Mouse (Mus musculus) monocyte, adult 2 months (primary cell): Measurements from ENCODE around the gene Olfr934.

Experiments
- DNase-seq, 2 experiments: peaks; one replicate each; pipeline ENCODE4 v3.0.0; 2022; ENCODE audit warnings: low spot score in 2 of 2, low read depth in 1 of 2

Olfr934 gene

GRCm38 (mm10) chr9:38988215-38988614 lies at the start of gene Olfr934:
Gene Olfr934 (minus strand): TSS chr9:38988315.
- no peak for DNase-seq

- DNase-seq: no peak
Observed at GRCm38 (mm10) chr9:39023277-39023676, 35.2 kb upstream of the Olfr934 start, which contains the start of gene Olfr146. Gene Olfr146 (minus strand): TSS chr9:39023377.

- no peak for DNase-seq
Observed at GRCm38 (mm10) chr9:38999583-38999982, 11.5 kb upstream of the Olfr934 start, which contains the start of gene Olfr935. Gene Olfr935 (minus strand): TSS chr9:38999683.

- DNase-seq: no peak
Observed at GRCm38 (mm10) chr9:38972013-38972412, 16.1 kb downstream of the Olfr934 start, which contains the start of gene Olfr933. Gene Olfr933 (plus strand): TSS chr9:38972313.

- no peak for DNase-seq
Observed at GRCm38 (mm10) chr9:38954124-38954416, 34.0 kb downstream of the Olfr934 start.

GRCm38 (mm10) chr9:38953401-38954123 lies 34.6 kb downstream of the Olfr934 start:
- DNase-seq: no peak
